Mouse (Mus musculus): ENCODE measurements around the gene Ube2e1.

DNA sequence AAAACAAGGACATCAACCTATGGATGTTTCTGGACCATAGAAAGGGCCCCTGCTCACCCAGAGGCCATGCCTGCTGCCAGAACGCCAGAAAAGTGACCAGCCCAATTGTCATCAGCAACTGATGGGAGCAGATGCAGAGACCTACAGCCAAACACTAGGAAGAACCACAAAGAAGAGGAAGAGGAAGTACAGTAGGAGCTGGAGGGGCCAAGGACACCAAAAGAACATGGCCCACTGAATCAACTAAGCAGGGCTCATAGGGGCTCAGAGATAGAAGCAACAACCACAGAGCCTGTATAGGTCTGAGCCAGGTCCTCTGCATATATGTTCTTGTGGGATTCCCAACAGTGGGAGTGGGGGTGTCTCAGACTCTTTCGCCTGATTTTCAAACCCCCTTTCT, 34.2 kb downstream of the Ube2e1 start:
- TF ChIP-seq CEBPB (IDR thresholded peaks at IDR 0.05; ENCODE audit: low read depth) (no peak), CTCF (IDR thresholded peaks at IDR 0.05; ENCODE audit: control insufficient read depth, insufficient read depth, insufficient read length) (no peak), USF1 (IDR thresholded peaks at IDR 0.05; ENCODE audit: low read depth) (no peak), MAX (IDR thresholded peaks at IDR 0.05) (no peak)

All from C2C12 (cell line).